Mouse (Mus musculus) CH12.LX (cell line): Measurements from ENCODE around the gene Fbxl22.

Experiments used
- CTCF ChIP-seq, 2 experiments: IDR thresholded peaks in 1 of 2; conservative IDR thresholded peaks in 1 of 2; 2 replicates each; pipeline ENCODE4 v1.5.1; 2011 to 2012; ENCODE audit warnings: low read depth in 2 of 2, low read length in 2 of 2, improper control_type of control experiment in 1 of 2, inconsistent platforms in 1 of 2, mild to moderate bottlenecking in 1 of 2, moderate library complexity in 1 of 2
- JUND ChIP-seq: conservative IDR thresholded peaks from 2 replicates; pipeline ENCODE4 v1.6.1; 2011; ENCODE audit warnings: low read depth, low read length, improper control_type of control experiment
- MEF2A ChIP-seq: IDR thresholded peaks from 2 replicates; pipeline ENCODE4 v1.6.1; 2014; ENCODE audit warnings: low read depth, mild to moderate bottlenecking, inconsistent platforms, low read length, improper control_type of control experiment, borderline replicate concordance
- MYC ChIP-seq: IDR thresholded peaks from 2 replicates; pipeline ENCODE4 v1.6.1; 2011; ENCODE audit warnings: low read depth, mild to moderate bottlenecking, improper control_type of control experiment, low read length
- POLR2A ChIP-seq: IDR thresholded peaks from 2 replicates; pipeline ENCODE4 v1.6.1; 2011; ENCODE audit warnings: low read depth, mild to moderate bottlenecking, improper control_type of control experiment, low read length
- USF2 ChIP-seq: conservative IDR thresholded peaks from 2 replicates; pipeline ENCODE4 v1.6.1; 2011; ENCODE audit warnings: low read depth, low read length, improper control_type of control experiment
- ZNF384 ChIP-seq: IDR thresholded peaks from 2 replicates; pipeline ENCODE4 v1.6.1; 2012; ENCODE audit warnings: low read depth, low read length, improper control_type of control experiment, inconsistent platforms

DNA sequence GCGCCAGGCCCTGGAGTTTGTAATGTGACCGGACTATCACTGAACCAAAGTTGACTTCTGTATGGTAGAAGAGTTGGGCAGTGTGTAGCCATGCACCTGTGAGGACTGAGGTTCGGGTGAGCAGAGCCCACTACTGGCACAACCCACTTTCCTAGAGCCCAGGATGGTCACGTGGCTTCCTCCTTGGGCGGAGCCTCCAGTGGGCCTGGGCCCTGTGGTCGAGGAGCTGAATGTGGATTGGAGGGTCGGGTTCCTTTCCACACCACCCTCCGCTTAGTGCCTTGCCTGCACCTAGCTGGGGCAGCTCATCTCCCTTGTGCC lies 2.1 kb downstream of the Fbxl22 start:
- TF ChIP-seq JUND (no peak), USF2 (peak; percentile 93), MYC (peak; percentile 54; the same call in 1 of the 2 replicates), ZNF384 (no peak), MEF2A (no peak), POLR2A (peak; percentile 88), CTCF (conservative IDR thresholded peaks at IDR 0.05 in 1 of 2, IDR thresholded peaks at IDR 0.05 in 1 of 2; ENCODE audit: low read depth in 2 of 2, low read length in 2 of 2) (no peak)
